Mouse (Mus musculus) lung, postnatal 0 days (tissue): ENCODE measurements around the gene Arid1a.

Experiments
- CTCF ChIP-seq: IDR thresholded peaks from 2 replicates; pipeline ENCODE4 v1.5.1; 2016; ENCODE audit warnings: antibody characterized with exemption, mild to moderate bottlenecking
- EP300 ChIP-seq: IDR thresholded peaks from 2 replicates; pipeline ENCODE4 v1.6.1; 2016; ENCODE audit warnings: antibody characterized with exemption, mild to moderate bottlenecking, control low read depth

- TF ChIP-seq CTCF = no peak
- peak; percentile 27 for TF ChIP-seq EP300
Measured at GRCm38 (mm10) chr4:133659497-133660192, 96.9 kb downstream of the Arid1a start.
